Mouse (Mus musculus): ENCODE results near the gene Bag5. TPM values are rescaled to one million over a fixed set of nuclear protein-coding genes. Genes with fewer than 3 reads are reported as not detected.

Gene Bag5
- polyA plus RNA-seq, 1 experiment from 2014 or later = 73.1 TPM

GRCm38 (mm10) chr12:111694271-111694781 is 18.7 kb downstream of the Bag5 start:
- H3K4me1 ChIP-seq = peaks cover 47% of the 10 kb centered on the region
- peak overlapping the region; percentile 29 for H3K4me2 ChIP-seq
- no peak overlapping the region for H3K4me3 ChIP-seq
- no peaks in the 10 kb centered on the region for H3K27me3 ChIP-seq (replicated peaks)
- H3K9ac ChIP-seq = 0 out of 2 replicates have a peak overlapping the region, but pooled peaks have one; percentile 2
- 2% methylated on average over 12 of the region's 12 CpGs for WGBS
- peak overlapping the region; percentile 80 for H3K27ac ChIP-seq
- H3K9me3 ChIP-seq = no peaks in the 10 kb centered on the region
- ATAC-seq (replicated peaks) = peak; percentile 57
- no peaks in the 10 kb centered on the region for H3K36me3 ChIP-seq (replicated peaks)

- H3K27ac ChIP-seq = peak overlapping the region; percentile 80
- H3K36me3 ChIP-seq (replicated peaks) = no peaks in the 10 kb centered on the region
- WGBS = 7% methylated on average over 18 of the region's 18 CpGs
- no peak overlapping the region for H3K4me3 ChIP-seq
- no peaks in the 10 kb centered on the region for H3K9me3 ChIP-seq
- H3K4me2 ChIP-seq = peak overlapping the region; percentile 29
- peaks cover 47% of the 10 kb centered on the region for H3K4me1 ChIP-seq
- 0 out of 2 replicates have a peak overlapping the region, but pooled peaks have one; percentile 2 for H3K9ac ChIP-seq
- peak; percentile 81 for ATAC-seq (replicated peaks)
- H3K27me3 ChIP-seq (replicated peaks) = no peaks in the 10 kb centered on the region
Measured at GRCm38 (mm10) chr12:111693341-111694270, 19.5 kb downstream of the Bag5 start.

- ATAC-seq (replicated peaks) = no peak
- peaks cover 52% of the 10 kb centered on the region for H3K4me1 ChIP-seq
- WGBS = 67% methylated on average over 5 of the region's 5 CpGs
- H3K27me3 ChIP-seq (replicated peaks) = no peaks in the 10 kb centered on the region
- H3K36me3 ChIP-seq (replicated peaks) = no peaks in the 10 kb centered on the region
- no peak overlapping the region for H3K4me2 ChIP-seq
- H3K4me3 ChIP-seq = no peak overlapping the region
- H3K9me3 ChIP-seq = no peaks in the 10 kb centered on the region
- no peak overlapping the region for H3K9ac ChIP-seq
- H3K27ac ChIP-seq = peak overlapping the region; percentile 80
Measured at GRCm38 (mm10) chr12:111692899-111693298, 20.2 kb downstream of the Bag5 start.

GRCm38 (mm10) chr12:111691346-111691872 is 21.6 kb downstream of the Bag5 start:
- Histone ChIP-seq H3K4me3 (no peak overlapping the region), H3K9me3 (no peaks in the 10 kb centered on the region), H3K36me3 (replicated peaks) (no peaks in the 10 kb centered on the region), H3K9ac (no peak overlapping the region), H3K4me2 (no peak overlapping the region), H3K27me3 (replicated peaks) (no peaks in the 10 kb centered on the region), H3K4me1 (peaks cover 66% of the 10 kb centered on the region), H3K27ac (peak overlapping the region; percentile 80)
- WGBS = 7% methylated on average over 5 of the region's 5 CpGs
- ATAC-seq (replicated peaks) = no peak

GRCm38 (mm10) chr12:111689426-111689825 is 23.6 kb downstream of the Bag5 start:
- Histone ChIP-seq H3K4me2 (no peak overlapping the region), H3K36me3 (replicated peaks) (no peaks in the 10 kb centered on the region), H3K27me3 (replicated peaks) (no peaks in the 10 kb centered on the region), H3K9me3 (no peaks in the 10 kb centered on the region), H3K9ac (no peak overlapping the region), H3K27ac (no peak overlapping the region), H3K4me3 (no peak overlapping the region), H3K4me1 (peaks cover 48% of the 10 kb centered on the region)
- no peak for ATAC-seq (replicated peaks)
- WGBS = 84% methylated on average over 11 of the region's 11 CpGs

- no peak overlapping the region for H3K4me3 ChIP-seq
- no peaks in the 10 kb centered on the region for H3K9me3 ChIP-seq
- no peaks in the 10 kb centered on the region for H3K36me3 ChIP-seq (replicated peaks)
- no peaks in the 10 kb centered on the region for H3K27me3 ChIP-seq (replicated peaks)
- peak overlapping the region; percentile 1; the same call in 1 of the 2 replicates for H3K4me2 ChIP-seq
- H3K4me1 ChIP-seq = peaks cover 34% of the 10 kb centered on the region
- peak overlapping the region; percentile 80 for H3K27ac ChIP-seq
- ATAC-seq (replicated peaks) = no peak
- no peak overlapping the region for H3K9ac ChIP-seq
- WGBS = 25% methylated on average over 2 of the region's 2 CpGs
Measured at GRCm38 (mm10) chr12:111688069-111688428, 25.0 kb downstream of the Bag5 start.

GRCm38 (mm10) chr12:111687350-111688068 is 25.5 kb downstream of the Bag5 start:
- H3K27me3 ChIP-seq (replicated peaks) = no peaks in the 10 kb centered on the region
- no peaks in the 10 kb centered on the region for H3K9me3 ChIP-seq
- 12% methylated on average over 14 of the region's 14 CpGs for WGBS
- H3K4me2 ChIP-seq = peak overlapping the region; percentile 1; the same call in 1 of the 2 replicates
- peak overlapping the region; percentile 80 for H3K27ac ChIP-seq
- H3K36me3 ChIP-seq (replicated peaks) = no peaks in the 10 kb centered on the region
- H3K4me1 ChIP-seq = peaks cover 29% of the 10 kb centered on the region
- H3K9ac ChIP-seq = 0 out of 2 replicates have a peak overlapping the region, but pooled peaks have one; percentile 3
- H3K4me3 ChIP-seq = no peak overlapping the region
- ATAC-seq (replicated peaks) = peak; percentile 69

- H3K4me2 ChIP-seq = no peak overlapping the region
- no peak for ATAC-seq (replicated peaks)
- H3K9ac ChIP-seq = no peak overlapping the region
- peak overlapping the region; percentile 80; the same call in 1 of the 2 replicates for H3K27ac ChIP-seq
- H3K36me3 ChIP-seq (replicated peaks) = no peaks in the 10 kb centered on the region
- peaks cover 27% of the 10 kb centered on the region for H3K4me1 ChIP-seq
- 87% methylated on average over 4 of the region's 4 CpGs for WGBS
- H3K9me3 ChIP-seq = no peaks in the 10 kb centered on the region
- H3K4me3 ChIP-seq = no peak overlapping the region
- no peaks in the 10 kb centered on the region for H3K27me3 ChIP-seq (replicated peaks)
Measured at GRCm38 (mm10) chr12:111686390-111686789, 26.7 kb downstream of the Bag5 start.

- H3K9ac ChIP-seq = no peak overlapping the region
- 71% methylated on average over 5 of the region's 5 CpGs for WGBS
- H3K27ac ChIP-seq = no peak overlapping the region
- no peak for ATAC-seq (replicated peaks)
- H3K36me3 ChIP-seq (replicated peaks) = no peaks in the 10 kb centered on the region
- H3K4me3 ChIP-seq = no peak overlapping the region
- H3K9me3 ChIP-seq = no peaks in the 10 kb centered on the region
- no peaks in the 10 kb centered on the region for H3K27me3 ChIP-seq (replicated peaks)
- H3K4me1 ChIP-seq = peaks cover 27% of the 10 kb centered on the region
- no peak overlapping the region for H3K4me2 ChIP-seq
Measured at GRCm38 (mm10) chr12:111682806-111683205, 30.3 kb downstream of the Bag5 start.

GRCm38 (mm10) chr12:111682003-111682402 is 31.1 kb downstream of the Bag5 start:
- Histone ChIP-seq H3K27ac (no peak overlapping the region), H3K4me2 (no peak overlapping the region), H3K4me1 (peaks cover 26% of the 10 kb centered on the region), H3K36me3 (replicated peaks) (no peaks in the 10 kb centered on the region), H3K4me3 (no peak overlapping the region), H3K27me3 (replicated peaks) (no peaks in the 10 kb centered on the region), H3K9ac (no peak overlapping the region), H3K9me3 (no peaks in the 10 kb centered on the region)
- 86% methylated on average over 5 of the region's 5 CpGs for WGBS
- ATAC-seq (replicated peaks) = no peak

GRCm38 (mm10) chr12:111681305-111681704 is 31.8 kb downstream of the Bag5 start:
- no peak for ATAC-seq (replicated peaks)
- Histone ChIP-seq H3K4me2 (no peak overlapping the region), H3K36me3 (replicated peaks) (no peaks in the 10 kb centered on the region), H3K4me1 (peaks cover 24% of the 10 kb centered on the region), H3K27ac (no peak overlapping the region), H3K4me3 (no peak overlapping the region), H3K9me3 (no peaks in the 10 kb centered on the region), H3K9ac (no peak overlapping the region), H3K27me3 (replicated peaks) (no peaks in the 10 kb centered on the region)
- WGBS = 75% methylated on average over 8 of the region's 8 CpGs

GRCm38 (mm10) chr12:111680661-111681060 is 32.4 kb downstream of the Bag5 start:
- no peak overlapping the region for H3K27ac ChIP-seq
- H3K9ac ChIP-seq = no peak overlapping the region
- H3K4me2 ChIP-seq = no peak overlapping the region
- H3K27me3 ChIP-seq (replicated peaks) = no peaks in the 10 kb centered on the region
- no peak for ATAC-seq (replicated peaks)
- 93% methylated on average over 13 of the region's 13 CpGs for WGBS
- no peaks in the 10 kb centered on the region for H3K36me3 ChIP-seq (replicated peaks)
- no peaks in the 10 kb centered on the region for H3K9me3 ChIP-seq
- H3K4me1 ChIP-seq = peaks cover 24% of the 10 kb centered on the region
- H3K4me3 ChIP-seq = no peak overlapping the region

Data from midbrain, embryonic 15.5 days (tissue).